Mouse (Mus musculus) fat pad, adult 2 months (tissue): Measurements from ENCODE around the gene Csnk2a2.

Experiments
- DNase-seq: peaks from one replicate; pipeline ENCODE4 v3.0.0-alpha.2; 2011; ENCODE audit warnings: low read depth, low spot score; ENCODE audit errors: extremely low read depth

The Csnk2a2 gene

DNA sequence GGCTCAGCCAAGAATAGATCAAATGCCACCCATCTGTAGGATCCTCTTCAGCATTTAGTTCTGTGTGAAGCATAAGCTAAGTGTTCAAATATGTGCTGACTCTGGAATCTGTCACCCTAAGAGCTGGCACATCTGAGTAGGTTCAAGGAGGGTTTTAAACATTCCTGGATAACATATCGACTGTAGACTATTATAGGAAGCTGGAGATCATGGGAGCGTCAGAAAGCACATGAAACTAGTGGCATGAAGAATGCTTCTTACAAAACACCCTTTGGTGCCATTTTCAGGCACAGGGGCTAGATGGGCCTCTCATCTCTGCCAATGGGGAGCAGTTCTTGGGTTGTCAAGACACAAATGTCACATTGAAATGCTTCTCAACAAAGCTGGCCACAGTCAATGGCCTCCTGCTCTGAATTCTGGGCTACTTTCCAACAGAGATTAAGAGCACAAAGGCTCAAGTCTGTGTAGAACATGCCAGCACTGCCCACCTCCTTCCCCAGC, 63.0 kb downstream of the Csnk2a2 start:
- no peak for DNase-seq

DNA sequence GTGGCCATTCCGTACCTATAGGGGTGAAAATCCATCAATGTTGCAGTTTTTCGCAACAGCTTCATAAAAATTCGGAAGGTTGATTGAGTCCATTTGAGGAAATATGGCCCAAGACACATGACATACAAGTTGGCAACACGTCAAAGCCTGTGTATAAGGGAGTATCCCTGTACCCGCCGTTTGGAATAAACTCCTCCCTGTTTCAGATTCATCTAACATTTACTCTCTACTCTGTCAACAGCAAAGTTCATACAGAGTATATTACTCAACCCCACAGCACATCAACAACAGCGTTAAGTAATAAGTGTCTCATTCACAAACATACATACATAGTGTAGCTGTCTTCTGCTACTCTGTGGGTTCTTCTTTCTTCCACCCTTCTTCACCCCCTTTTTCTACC, 65.2 kb downstream of the Csnk2a2 start:
- no peak for DNase-seq

DNA sequence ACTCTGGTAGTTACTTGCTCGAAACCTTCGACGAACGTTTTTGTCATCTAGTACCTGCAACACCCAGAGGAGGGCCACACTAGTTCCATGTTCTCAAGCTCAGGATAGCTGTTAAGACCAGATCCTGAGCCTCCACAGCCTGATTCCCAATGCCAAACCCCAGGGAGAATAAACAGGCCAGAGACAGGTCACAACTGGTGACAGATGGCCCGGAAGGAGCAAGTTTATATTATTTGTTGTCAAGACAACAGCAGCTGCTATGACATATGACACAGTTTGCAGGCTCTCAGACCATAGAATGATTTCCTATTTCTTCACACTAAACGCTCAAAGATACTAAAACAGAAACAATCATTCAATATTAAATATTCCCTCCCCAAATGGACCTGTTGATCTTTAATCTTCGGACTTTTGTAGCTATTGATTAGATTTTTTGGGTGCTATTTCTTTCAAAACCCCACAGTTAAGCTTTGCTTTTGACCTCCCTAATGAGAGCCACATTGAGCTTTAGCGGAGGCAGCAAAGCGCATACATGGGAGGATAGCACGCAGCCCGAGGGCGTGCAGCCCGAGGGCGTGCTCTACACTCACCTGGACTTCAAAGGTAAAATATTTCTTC, 67.5 kb downstream of the Csnk2a2 start:
- DNase-seq: no peak

DNA sequence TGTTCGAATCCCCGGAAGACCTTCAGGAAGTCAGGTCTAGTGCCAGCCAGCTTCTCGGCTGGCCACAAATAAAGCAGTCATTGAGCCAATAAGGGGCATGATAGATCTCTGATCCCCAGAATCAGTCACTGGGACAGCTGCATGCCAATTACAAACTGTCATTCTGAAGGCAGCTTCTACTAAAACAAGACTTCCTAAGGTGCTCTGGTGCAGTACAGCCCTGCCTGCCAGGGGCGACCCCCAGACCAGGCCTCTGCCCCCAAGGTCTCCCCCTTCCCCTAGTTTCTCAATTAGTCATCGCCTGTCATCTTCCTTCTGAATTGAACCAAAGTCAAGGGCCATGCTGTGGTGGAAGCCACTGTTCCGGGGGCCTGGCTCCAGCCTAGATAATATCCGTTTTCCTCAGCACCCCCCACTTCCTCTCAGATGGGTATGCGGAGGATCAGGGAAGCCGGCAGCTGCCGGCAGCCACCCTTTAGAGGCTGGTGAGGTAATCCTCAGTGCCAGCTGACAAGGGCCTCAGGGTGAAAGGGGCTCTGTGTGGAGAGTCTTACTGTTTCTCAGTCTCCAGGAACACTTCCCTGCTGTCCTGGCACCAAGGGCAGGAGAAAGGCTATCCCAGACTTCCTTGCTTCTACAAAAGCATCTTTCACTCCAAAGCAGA, 78.4 kb downstream of the Csnk2a2 start:
- DNase-seq: no peak

DNA sequence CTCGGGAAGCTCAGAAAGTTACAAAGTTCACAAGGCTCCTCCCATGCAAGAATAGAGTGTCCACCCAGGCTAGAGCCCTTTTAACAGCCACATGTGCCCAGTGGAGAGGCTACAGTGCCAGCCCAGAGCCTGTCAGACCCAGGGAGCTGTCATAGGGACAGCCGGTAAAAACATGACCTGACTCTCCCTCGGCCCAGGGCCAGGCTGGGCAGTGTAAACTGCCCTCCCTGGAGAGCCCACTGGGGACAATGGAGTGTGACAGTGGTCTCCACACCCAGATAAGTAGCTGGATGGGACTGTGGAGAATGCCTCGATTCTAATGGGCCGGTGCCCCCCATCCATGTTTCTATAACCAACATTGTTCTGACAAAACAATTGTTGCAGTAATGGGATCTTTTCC, 80.3 kb downstream of the Csnk2a2 start:
- no peak for DNase-seq

DNA sequence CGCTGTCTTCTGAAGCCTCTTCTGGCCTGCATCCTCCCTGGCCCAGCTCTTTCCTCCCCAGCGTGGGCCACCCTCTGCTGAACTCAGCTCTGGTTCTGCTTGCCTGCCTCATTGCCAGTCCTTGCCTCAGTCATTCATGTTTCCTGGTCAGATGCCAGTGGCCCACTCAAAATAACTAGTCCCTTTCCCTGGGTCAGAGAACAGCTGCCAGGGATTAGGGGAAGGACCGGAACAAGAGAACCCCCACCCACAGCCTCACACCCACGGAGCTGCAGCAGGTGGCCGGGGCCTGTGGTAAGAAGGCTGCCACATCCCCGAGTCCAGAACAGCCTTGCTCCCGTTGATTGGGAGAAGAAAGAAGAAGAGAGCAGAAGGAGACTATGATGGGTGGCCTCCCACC, 88.7 kb downstream of the Csnk2a2 start:
- DNase-seq: no peak

DNA sequence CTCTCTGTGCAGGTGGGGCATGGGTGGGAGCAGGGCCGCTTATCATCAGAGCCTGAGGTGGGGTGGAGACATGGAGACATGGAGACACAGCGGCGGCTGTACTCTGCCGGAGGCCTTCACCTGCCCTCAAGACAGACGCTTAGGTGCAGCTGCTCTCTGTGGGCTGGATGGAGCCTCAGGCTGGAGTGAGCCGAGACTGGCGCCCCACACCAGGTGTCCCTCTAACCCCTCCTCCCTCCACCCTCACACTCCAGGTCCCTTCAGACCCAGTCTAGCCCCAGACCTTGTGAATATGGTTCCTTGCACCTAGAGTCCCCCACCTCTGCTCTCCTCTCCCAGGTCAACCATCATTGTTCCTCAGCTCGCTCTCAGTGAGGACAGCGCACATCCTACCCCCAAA, 90.7 kb downstream of the Csnk2a2 start:
- DNase-seq: no peak

DNA sequence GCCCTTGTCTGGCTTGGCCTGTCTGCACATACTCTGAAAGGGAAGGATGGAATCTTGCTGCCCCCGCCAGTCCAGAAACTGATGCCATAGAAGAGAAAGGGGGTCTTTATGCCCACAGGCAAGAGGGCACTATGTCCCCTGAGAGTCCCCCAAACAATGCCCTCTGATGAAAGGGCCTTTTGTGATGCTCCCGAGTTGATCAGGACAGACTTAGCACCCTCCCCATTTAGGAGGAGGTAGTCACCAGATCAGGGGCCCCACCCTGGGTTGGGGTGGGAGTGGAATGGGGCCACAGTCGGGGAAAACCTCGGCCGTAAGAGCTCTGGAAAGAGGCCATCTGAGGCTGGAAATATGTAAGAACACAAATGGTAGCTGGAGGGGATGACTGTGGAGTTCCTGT, 92.6 kb downstream of the Csnk2a2 start:
- DNase-seq: no peak

DNA sequence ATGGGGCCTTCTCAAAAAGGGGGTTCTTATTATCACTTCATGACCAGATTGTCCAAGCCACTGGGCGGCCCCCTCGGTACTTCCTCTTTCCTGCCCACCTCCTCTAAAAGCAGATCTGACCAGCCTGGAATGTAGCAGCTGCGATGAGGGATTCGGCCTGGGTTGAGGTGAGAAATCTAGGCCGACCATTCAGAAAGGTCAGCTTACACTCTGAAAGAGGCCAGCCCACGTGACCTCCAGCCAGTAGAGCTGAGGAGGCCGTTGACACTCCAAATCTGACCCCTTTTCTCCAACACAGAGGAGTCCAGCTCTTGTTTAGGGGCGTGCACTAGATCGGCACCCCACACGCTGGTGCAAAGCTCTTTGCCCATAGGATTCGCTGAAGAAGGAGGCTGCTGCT, 93.1 kb downstream of the Csnk2a2 start:
- DNase-seq: no peak
